Mouse (Mus musculus) spleen, postnatal 0 days (tissue): ENCODE results near the gene BC048679. TPM values are rescaled to one million over a fixed set of nuclear protein-coding genes. Genes with fewer than 3 reads are reported as not detected.

Experiments
- microRNA counts: library from miRNA; unstranded; fragments of <30 nt; microRNA quantifications from one replicate; lab custom pipeline; 2015
- polyA plus RNA-seq: library from polyadenylated mRNA; unstranded; fragments of >200 nt; fragmentation: Nextera tagmentation; extraction: Ambion mirVana; gene quantifications from 2 replicates; pipeline ENCODE4 v1.2.1, GENCODE M21; 2015

BC048679 gene
- not detected in 2 replicates for polyA plus RNA-seq

DNA sequence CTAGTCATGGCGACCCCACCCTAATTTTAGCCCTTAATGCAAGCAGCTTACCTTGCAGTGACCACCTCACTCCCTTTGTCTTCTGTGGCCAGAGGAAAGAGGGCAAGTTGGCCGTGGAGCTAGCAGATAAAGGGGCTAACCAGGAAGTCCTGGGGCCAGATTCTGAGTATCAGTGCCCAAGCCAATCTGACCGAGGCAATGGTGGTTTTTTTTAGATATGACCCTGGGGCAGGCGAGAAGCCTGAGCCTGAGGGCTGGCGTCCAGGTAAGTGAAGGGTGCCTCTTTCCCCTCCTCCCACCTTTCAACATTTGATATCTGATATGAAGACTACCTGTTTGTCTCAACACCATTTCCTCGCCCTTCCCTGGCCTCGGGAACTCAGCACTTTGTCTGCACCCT lies at the start of gene BC048679:
Gene BC048679, minus strand, starts transcription at position 101 of the 400 bp plus-strand sequence.

DNA sequence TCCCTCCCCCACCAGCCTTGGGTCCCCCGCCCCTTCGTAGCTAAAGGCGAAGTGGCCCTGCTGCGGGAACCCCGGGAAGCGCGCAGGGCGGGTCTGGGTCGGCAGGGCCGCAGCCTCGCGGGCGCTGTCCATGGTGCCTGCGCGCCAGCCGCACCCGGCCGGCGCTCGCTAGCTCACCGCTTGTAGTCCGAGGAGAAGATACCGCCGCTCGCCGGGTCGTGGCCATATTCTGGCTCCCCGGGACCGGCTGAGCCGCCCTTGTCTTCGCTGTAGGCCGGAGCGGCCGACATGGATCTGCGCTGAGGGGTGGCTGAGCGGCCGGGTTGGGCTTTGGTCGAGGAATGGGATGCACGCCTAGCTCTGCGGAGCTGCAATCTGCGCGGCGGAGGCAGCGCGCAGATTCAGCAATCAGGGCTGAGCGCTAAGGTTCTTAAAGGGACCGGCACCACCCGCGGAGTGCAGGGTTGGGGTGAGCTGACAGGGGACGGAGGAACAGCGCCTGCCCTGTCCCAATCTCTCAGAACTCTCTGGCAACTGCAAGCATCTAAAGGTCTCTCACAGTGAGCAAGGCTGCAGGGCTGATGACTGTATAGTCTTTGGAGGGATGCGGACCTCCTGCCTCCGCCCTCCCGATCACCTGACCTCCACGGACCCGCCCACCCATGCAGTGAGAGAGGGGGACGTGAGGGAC lies 4.6 kb downstream of the BC048679 start, which contains the start of gene Ap3b2:
Gene Ap3b2, minus strand, starts transcription at position 595 of the 691 bp plus-strand sequence.

DNA sequence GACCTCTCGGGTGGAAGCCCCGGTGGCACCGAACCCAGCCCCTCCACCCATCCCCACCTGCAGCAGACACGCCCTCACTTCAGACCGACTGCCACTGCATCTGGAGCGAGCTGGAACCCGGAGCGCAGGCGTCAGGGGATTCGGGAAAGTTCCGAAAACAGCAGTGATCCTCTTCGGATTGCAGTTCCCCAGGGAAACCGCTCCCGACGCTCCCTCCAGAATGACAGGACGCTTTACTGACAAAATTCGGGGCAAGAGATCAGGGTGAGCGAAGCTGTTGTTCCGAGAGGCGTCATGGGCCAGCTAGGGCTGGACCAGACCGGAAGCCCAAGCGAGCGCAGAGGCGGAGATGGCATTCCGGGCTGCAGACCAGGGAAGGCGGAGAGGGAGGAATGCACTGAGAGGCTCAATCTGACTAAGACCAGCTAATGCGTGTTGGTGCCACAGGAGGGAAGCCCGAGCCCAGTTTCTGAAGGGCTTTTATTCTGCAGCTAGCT lies 42.9 kb downstream of the BC048679 start, which contains the start of gene Cpeb1:
Gene Cpeb1, minus strand, starts transcription at position 311 of the 497 bp plus-strand sequence.

MicroRNAs within 50 kb of the gene (microRNA counts, 519-probe panel; counts per million panel counts)
- microRNA mmu-miR-1839-3p (lab: Ali Mortazavi, UCI), result 88.3 counts per million
- 4,516 counts per million, percentile 21 among the panel's probes with 10 or more counts for microRNA mmu-miR-1839-5p (lab: Ali Mortazavi, UCI)

Other genes with a start within 250 kb of the BC048679 start
- 1,170 and 1,181 TPM in 2 replicates for gene Rps17, start 153.0 kb downstream of the BC048679 start, polyA plus RNA-seq
- 0.32 TPM in 2 replicates for gene Cpeb1, start 42.8 kb downstream of the BC048679 start, polyA plus RNA-seq
- 0.12 TPM in 1 of 2 replicates, not detected in the other for gene Ap3b2, start 4.4 kb downstream of the BC048679 start, polyA plus RNA-seq
- 0.32 and 0.63 TPM in 2 replicates for gene Fsd2, start 68.7 kb upstream of the BC048679 start, polyA plus RNA-seq
- gene Whamm, start 73.0 kb upstream of the BC048679 start, polyA plus RNA-seq, result 5.6 and 6.3 TPM in 2 replicates
- gene Homer2, start 209.2 kb upstream of the BC048679 start, polyA plus RNA-seq, result 3.8 and 4.2 TPM in 2 replicates